Mouse (Mus musculus) adrenal gland, postnatal 36 days (tissue): ENCODE measurements around the gene Sema6b. TPM values are rescaled to one million over a fixed set of nuclear protein-coding genes. Genes with fewer than 3 reads are reported as not detected.
"Not testable (repeated sequence)": the region's sequence is repeated elsewhere in the genome, so short reads cannot be mapped to it uniquely, and the experiment has no call there.

ENCODE experiments used
- DNase-seq, 2 experiments: peaks; one replicate each; pipeline ENCODE4 v3.0.0; 2021; ENCODE audit warnings: mixed read lengths in 1 of 2
- total RNA-seq, 2 experiments: library from RNA; stranded (reverse); gene quantifications; 2 replicates each; pipeline ENCODE4 v1.2.3; 2021

Sema6b gene
- total RNA-seq, 2 experiments from 2014 or later, result 6.4 to 10.0 TPM

DNA sequence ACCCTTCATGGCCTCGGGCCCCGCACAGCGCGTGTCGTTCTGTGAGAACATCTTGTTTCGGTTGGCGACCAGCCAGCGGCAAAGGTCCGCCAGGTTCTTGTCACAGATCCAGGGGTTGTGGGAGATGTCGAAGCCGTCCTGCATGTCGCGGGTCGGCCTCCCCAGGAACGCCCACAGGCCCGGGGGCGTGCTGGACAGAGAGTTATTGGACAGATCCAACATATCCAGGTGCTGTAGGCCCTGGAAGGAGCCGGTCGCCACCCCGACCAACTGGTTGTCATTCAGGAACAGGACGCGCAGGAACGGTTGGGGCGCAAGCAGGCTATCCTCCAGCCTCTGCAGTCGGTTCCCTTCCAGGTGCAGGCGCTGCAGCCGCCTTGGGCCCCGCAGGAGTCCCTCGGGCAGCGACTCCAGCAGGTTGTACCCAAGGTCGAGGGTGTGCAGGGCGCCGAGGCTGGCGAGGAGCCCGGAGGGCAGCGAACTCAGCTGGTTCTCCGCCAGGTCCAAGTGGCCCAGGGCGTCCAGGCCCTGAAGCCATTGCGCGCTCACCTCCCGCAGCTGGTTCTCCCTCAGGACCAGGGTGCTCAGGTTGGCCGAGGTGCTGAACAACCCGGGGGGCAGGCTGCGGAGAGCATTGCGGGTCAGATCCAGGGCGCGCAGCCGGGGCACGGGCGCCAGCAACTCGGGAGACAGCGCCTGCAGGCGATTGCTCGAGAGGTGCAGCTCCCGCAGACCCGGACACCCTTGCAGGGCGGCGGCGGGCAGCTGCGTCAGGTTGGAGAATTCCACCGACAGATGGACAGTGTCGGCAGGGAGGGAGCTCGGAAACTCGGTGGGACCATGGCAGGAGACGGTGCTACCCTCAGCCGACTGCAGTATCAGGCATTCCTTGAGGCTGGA, 19.9 kb downstream of the Sema6b start:
- DNase-seq, result peak; percentile 85 to 86

DNA sequence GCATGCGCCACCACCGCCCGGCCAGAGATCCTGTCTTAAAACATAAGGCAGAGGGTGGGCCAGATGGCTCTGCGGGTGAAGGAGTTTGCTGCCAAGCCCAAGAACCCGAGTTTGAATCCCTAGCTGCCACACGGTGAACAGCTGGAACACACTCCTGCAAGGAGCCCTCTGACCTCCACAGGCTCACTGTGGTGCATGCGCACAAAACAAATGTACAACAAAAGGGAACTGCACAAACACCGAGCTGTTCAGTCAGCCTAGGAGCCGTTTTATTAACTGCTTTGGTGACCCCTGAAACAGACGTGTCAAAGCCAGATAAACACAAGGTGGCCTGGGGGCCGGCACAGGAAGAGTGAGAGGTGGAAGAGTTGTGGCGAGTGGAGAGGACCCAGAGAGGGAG, 20.7 kb downstream of the Sema6b start:
- no peak for DNase-seq

DNA sequence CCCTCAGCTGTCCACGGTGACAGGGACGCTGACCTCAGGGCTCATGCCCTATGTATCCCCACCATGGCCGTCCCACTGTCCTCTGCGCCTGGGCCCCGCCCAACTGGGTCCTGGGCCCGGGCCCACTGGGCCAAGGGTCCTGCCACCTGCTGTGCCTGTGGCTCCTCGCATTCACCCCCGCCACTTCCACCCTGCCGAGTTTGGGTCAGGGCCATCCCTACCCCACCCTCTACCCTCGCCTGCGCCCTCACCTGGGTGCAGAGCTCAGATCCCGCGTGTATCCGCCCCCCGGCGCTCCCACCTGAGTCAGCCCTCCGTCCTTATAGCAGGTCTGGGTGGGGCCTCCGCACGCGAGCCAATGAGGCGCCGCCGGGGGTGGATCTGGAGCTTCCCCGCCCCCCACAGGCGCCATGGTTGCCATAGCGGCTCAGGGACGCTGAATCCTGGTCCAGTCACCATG, 22.9 kb downstream of the Sema6b start, which contains the start of gene Plin5:
Plin5 (minus strand) TSS at position 346 of the 460 bp plus-strand sequence.
- peak; percentile 91 to 94 for DNase-seq

GRCm38 (mm10) chr17:56116193-56116592, 23.9 kb downstream of the Sema6b start:
- peak; percentile 81 to 83 for DNase-seq

DNA sequence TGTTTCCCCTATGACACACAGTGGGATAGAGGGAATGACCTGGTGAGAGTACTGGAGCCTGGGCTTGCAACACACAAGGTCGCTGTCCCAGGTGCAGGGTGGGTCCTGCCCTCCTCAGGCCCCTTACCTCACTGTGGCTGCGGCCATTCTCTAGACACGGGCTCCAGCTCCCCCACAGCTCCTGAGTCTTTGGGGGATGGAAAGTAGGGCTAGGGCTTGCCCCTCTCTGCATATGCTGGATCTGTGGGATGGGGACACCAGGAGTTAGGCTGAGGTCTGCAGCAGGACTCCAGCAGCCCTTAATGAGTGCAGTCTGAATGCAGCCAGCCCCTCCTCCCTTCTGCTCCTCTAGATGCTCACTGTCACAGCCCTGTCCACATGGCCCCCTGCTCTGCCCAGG, 27.4 kb downstream of the Sema6b start:
- DNase-seq, result no peak

- peak in 1 of 2 experiments; percentile 82 for DNase-seq
These were observed 28.3 kb downstream of the Sema6b start for GRCm38 (mm10) chr17:56111864-56112263.

GRCm38 (mm10) chr17:56111021-56111420, 29.1 kb downstream of the Sema6b start:
- DNase-seq, result peak in 1 of 2 experiments; percentile 51

DNA sequence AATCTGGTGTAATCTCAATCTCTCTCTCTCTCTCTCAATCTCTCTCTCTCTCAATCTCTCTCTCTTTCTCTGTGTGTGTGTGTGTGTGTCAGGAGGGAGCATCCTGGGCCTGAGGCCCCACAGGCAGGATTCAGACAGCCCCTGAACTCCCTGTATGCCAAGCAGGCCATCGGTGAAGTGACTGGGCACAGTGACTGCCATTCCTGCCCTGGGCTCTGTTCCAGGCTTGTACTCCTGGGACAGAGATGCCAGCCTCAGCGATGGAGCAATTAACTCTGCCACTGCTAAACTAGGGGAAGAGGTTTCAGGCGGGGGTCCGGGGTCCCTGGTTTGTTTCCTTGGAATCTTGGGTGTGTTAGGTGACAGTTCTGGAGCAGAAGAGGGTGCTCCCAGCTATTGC, 29.6 kb downstream of the Sema6b start:
- DNase-seq, result peak in 1 of 2 experiments; percentile 68

DNA sequence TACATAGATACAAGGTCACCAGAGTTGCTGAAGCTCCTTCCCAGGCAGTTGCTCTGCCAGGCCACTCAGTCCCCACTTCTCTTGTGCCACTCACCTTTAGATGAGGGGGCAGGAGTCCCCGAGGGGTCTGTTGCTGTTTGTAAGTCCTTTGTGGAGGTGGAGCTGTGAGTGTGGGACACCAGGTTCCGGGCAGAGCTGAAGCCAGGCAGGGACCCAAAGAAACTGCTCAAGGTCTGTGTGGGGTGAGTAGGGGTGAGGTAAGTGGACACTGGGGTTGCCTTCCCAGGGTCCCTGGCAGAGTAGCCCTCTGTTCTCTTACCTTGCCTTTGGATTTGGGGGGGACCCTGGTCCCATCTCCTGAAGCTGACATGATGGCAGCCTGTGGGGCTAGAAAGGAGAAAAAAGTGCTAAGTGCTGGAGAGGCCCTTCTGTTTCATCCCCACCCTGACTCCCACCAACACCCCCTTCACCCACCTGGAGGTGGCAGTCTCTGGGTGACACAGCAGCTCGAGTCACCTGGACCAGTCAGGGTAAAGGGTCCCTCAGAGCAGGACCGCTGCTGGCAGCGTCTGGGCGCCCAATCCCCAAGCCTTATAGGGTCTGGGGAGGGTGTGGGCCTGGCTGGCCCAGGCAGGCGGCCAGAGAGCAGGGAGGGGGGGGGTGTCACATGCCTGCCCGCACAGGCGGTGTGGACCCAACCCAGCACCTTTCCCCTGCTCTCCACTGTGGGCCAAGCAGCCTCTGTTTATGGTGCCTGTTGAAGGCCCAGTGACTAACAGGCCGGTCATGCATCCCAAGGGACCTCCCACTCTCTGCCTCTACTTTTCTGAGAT, 30.7 kb downstream of the Sema6b start, which contains the start of gene Plin4:
Plin4 (minus strand) TSS at position 585 of the 833 bp plus-strand sequence.
- DNase-seq, result peak in 1 of 2 experiments; percentile 66

DNA sequence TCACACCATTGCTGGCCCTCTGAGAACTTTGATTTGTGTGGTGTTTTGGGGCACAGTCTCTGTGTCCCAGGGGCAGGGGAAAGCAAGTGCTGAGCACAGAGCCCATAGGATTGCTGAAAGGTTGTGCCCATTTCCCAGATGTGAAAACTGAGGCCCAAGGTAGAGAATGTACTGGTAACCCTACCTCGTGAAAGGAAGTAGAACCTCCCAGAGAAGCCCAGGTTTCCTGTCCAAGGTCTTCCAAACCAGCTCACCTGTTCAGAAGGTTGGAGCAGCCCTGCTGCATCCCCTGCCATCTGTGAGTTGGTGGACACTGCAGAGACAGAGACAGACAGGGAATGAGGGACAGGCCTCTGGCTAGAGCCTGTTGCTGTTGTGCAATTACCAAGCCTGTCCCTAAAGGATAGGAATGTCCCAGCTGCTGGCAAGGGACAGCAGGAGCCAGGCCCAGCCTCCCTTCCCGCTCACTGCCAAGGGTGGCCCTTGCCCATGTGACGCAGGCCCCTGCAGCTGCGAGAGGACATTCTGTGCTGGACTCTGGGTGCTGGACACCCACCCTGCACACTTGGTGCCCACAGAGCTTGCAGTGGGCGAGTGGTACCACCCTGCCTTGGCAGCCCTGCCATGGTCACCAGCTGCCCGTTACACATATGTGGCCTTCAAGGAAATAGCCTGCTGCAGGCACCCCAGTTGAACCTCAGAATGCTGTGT, 31.7 kb downstream of the Sema6b start:
- peak; percentile 76 to 87 for DNase-seq

GRCm38 (mm10) chr17:56107736-56108135, 32.4 kb downstream of the Sema6b start:
- no peak for DNase-seq

GRCm38 (mm10) chr17:56106981-56107380, 33.2 kb downstream of the Sema6b start:
- DNase-seq, result no peak

- not testable (repeated sequence) for DNase-seq
These were observed 33.7 kb downstream of the Sema6b start for GRCm38 (mm10) chr17:56106436-56106835.

DNA sequence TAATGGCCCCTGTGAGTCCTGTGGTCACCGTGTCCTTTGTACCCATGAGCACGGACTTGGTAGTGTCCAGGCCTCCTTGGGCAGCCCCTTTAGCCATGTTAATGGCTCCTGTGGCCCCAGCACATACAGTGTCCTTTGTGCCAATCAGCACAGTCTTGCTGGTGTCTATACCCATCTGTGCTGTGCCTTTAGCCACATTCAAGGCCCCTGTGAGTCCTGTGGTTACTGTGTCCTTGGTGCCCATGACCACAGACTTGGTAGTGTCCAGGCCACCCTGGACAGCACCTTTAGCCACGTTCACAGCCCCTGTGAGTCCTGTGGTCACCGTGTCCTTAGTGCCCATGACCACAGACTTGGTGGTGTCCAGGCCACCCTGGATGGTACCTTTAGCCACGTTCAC, 35.3 kb downstream of the Sema6b start:
- not testable (repeated sequence) for DNase-seq

- DNase-seq, result no peak
These were observed 36.5 kb downstream of the Sema6b start for GRCm38 (mm10) chr17:56103465-56104285.

- DNase-seq, result no peak
These were observed 37.2 kb downstream of the Sema6b start for GRCm38 (mm10) chr17:56102927-56103326.

DNA sequence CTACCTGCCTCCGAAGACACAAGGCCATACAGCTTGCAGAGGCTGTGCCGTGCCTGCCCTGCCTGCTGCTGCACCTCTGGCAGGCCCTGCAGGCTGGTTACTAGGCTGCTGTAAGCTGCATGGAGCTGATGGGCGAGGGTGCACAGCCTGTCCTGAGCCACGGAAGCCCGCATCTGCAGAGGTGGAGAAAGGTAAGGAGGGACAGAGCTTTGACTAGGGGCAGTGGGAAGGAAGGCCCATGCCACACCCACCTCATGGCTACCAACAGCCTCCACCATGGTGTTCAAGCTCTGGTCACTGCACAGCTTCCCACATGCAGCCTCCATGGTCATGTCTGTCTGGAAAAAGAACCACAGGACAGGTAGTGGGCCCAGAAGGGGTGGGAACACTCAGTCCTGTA, 38.0 kb downstream of the Sema6b start:
- DNase-seq, result no peak

- DNase-seq, result no peak
These were observed 39.3 kb downstream of the Sema6b start for GRCm38 (mm10) chr17:56100811-56101210.

- no peak for DNase-seq
These were observed 41.2 kb downstream of the Sema6b start for GRCm38 (mm10) chr17:56098711-56099572.

DNA sequence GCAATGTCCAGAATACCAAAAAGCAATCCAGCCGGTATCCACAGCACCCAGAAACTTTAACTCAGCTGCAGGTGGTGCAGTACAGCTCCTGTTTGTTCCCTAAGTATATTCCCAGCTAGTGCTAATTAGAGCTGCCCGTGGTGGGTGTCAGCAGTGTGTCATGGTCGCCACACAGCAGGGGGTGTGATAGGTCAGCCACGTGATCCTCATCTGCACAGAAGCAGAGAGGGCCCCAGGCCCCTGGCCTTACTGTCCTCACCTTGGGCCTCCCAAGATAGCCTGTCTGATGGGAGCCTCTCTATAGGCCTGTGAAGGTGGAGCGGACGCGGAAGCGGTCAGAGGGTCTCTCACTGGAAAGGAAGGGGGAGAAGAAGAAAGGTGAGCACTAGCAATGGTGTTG, 42.0 kb downstream of the Sema6b start:
- DNase-seq, result no peak
